Mouse (Mus musculus): Measurements from ENCODE around the gene Dpagt1. TPM values are rescaled to one million over a fixed set of nuclear protein-coding genes. Genes with fewer than 3 reads are reported as not detected.

The Dpagt1 gene
- polyA plus RNA-seq, 1 experiment = 34.0 TPM

GRCm38 (mm10) chr9:44307248-44307647 lies 18.6 kb upstream of the Dpagt1 start:
- peaks cover 12% of the 10 kb centered on the region for H3K79me3 ChIP-seq (ENCODE audit: low read depth)
- no peak overlapping the region for H3ac ChIP-seq (ENCODE audit: control insufficient read depth, insufficient read length, low read depth)
- no peaks in the 10 kb centered on the region for H3K27me3 ChIP-seq (ENCODE audit: control insufficient read depth, insufficient read depth, insufficient read length)
- TF ChIP-seq USF1 (IDR thresholded peaks at IDR 0.05; ENCODE audit: low read depth) (no peak), FOSL1 (IDR thresholded peaks at IDR 0.05; ENCODE audit: insufficient read depth, low read length, poor library complexity, severe bottlenecking) (no peak), CEBPB (IDR thresholded peaks at IDR 0.05; ENCODE audit: low read depth) (no peak)
- peaks cover 29% of the 10 kb centered on the region for H3K79me2 ChIP-seq (ENCODE audit: control insufficient read depth, insufficient read depth)
- H3K4me3 ChIP-seq (ENCODE audit: insufficient read depth, poor library complexity, severe bottlenecking) = no peak overlapping the region
- peaks cover 5% of the 10 kb centered on the region for H3K36me3 ChIP-seq (ENCODE audit: control insufficient read depth, insufficient read depth)

DNA sequence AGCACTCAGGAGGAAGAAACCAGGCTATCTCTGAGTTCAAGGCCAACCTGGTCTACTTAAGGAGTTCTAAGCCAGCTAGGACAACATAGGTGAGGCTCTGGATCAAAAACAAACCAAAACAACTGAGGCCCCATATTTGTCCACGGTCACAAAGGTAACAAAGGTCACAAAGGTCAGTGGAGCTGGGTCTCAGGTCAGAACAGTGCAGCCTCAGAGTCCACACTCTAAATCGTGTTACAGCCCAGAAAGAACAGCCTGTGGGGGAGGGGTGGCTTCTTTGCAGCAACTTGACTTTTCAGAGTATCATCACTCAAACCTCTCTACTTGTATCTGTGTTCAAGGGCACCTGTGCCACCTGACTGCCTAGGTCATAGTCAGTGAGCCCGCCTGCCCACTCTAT lies 16.1 kb upstream of the Dpagt1 start:
- TF ChIP-seq MYOG (IDR thresholded peaks at IDR 0.05; ENCODE audit: control insufficient read depth, extremely low read depth, insufficient read length) = no peak
- TF ChIP-seq CTCF (IDR thresholded peaks at IDR 0.05; ENCODE audit: control insufficient read depth, insufficient read depth, insufficient read length) = no peak
- no peak for TF ChIP-seq USF1 (IDR thresholded peaks at IDR 0.05; ENCODE audit: low read depth)
- no peak for TF ChIP-seq CEBPB (IDR thresholded peaks at IDR 0.05; ENCODE audit: low read depth)
- no peak for TF ChIP-seq MAX (IDR thresholded peaks at IDR 0.05)
- TF ChIP-seq MYOD1 (IDR thresholded peaks at IDR 0.05; ENCODE audit: control insufficient read depth, insufficient read length, low read depth) = no peak
- no peak for TF ChIP-seq FOSL1 (IDR thresholded peaks at IDR 0.05; ENCODE audit: insufficient read depth, low read length, poor library complexity, severe bottlenecking)
- H3K79me2 ChIP-seq (ENCODE audit: control insufficient read depth, insufficient read depth) = peaks cover 7% of the 10 kb centered on the region
- H3K4me3 ChIP-seq (ENCODE audit: insufficient read depth, poor library complexity, severe bottlenecking) = no peak overlapping the region

GRCm38 (mm10) chr9:44310750-44311135 lies 15.1 kb upstream of the Dpagt1 start:
- no peaks in the 10 kb centered on the region for H3K79me2 ChIP-seq (ENCODE audit: control insufficient read depth, insufficient read depth)
- peaks cover 4% of the 10 kb centered on the region for H3K36me3 ChIP-seq (ENCODE audit: control insufficient read depth, insufficient read depth)
- no peak overlapping the region for H3K4me3 ChIP-seq (ENCODE audit: insufficient read depth, poor library complexity, severe bottlenecking)
- no peaks in the 10 kb centered on the region for H3K27me3 ChIP-seq (ENCODE audit: control insufficient read depth, insufficient read depth, insufficient read length)
- no peak overlapping the region for H3ac ChIP-seq (ENCODE audit: control insufficient read depth, insufficient read length, low read depth)
- no peak for TF ChIP-seq FOSL1 (IDR thresholded peaks at IDR 0.05; ENCODE audit: insufficient read depth, low read length, poor library complexity, severe bottlenecking)
- no peaks in the 10 kb centered on the region for H3K79me3 ChIP-seq (ENCODE audit: low read depth)

More for the DNA sequence above, 16.1 kb upstream of the Dpagt1 start:
- H3K36me3 ChIP-seq (ENCODE audit: control insufficient read depth, insufficient read depth) = peaks cover 4% of the 10 kb centered on the region
- no peaks in the 10 kb centered on the region for H3K27me3 ChIP-seq (ENCODE audit: control insufficient read depth, insufficient read depth, insufficient read length)
- H3K79me3 ChIP-seq (ENCODE audit: low read depth) = peaks cover 4% of the 10 kb centered on the region
- H3ac ChIP-seq (ENCODE audit: control insufficient read depth, insufficient read length, low read depth) = no peak overlapping the region

- Histone ChIP-seq H3K79me3 (ENCODE audit: low read depth) (no peaks in the 10 kb centered on the region), H3K79me2 (ENCODE audit: control insufficient read depth, insufficient read depth) (no peaks in the 10 kb centered on the region), H3K36me3 (ENCODE audit: control insufficient read depth, insufficient read depth) (peaks cover 4% of the 10 kb centered on the region), H3ac (ENCODE audit: control insufficient read depth, insufficient read length, low read depth) (no peak overlapping the region), H3K4me3 (ENCODE audit: insufficient read depth, poor library complexity, severe bottlenecking) (no peak overlapping the region), H3K27me3 (ENCODE audit: control insufficient read depth, insufficient read depth, insufficient read length) (no peaks in the 10 kb centered on the region)
- TF ChIP-seq USF1 (IDR thresholded peaks at IDR 0.05; ENCODE audit: low read depth) (no peak), CEBPB (IDR thresholded peaks at IDR 0.05; ENCODE audit: low read depth) (no peak), FOSL1 (IDR thresholded peaks at IDR 0.05; ENCODE audit: insufficient read depth, low read length, poor library complexity, severe bottlenecking) (no peak), MYOD1 (IDR thresholded peaks at IDR 0.05; ENCODE audit: control insufficient read depth, insufficient read length, low read depth) (no peak), MAX (IDR thresholded peaks at IDR 0.05) (no peak), CTCF (IDR thresholded peaks at IDR 0.05; ENCODE audit: control insufficient read depth, insufficient read depth, insufficient read length) (no peak), MYOG (IDR thresholded peaks at IDR 0.05; ENCODE audit: control insufficient read depth, extremely low read depth, insufficient read length) (no peak)
These were observed 14.4 kb upstream of the Dpagt1 start for GRCm38 (mm10) chr9:44311136-44312134.

DNA sequence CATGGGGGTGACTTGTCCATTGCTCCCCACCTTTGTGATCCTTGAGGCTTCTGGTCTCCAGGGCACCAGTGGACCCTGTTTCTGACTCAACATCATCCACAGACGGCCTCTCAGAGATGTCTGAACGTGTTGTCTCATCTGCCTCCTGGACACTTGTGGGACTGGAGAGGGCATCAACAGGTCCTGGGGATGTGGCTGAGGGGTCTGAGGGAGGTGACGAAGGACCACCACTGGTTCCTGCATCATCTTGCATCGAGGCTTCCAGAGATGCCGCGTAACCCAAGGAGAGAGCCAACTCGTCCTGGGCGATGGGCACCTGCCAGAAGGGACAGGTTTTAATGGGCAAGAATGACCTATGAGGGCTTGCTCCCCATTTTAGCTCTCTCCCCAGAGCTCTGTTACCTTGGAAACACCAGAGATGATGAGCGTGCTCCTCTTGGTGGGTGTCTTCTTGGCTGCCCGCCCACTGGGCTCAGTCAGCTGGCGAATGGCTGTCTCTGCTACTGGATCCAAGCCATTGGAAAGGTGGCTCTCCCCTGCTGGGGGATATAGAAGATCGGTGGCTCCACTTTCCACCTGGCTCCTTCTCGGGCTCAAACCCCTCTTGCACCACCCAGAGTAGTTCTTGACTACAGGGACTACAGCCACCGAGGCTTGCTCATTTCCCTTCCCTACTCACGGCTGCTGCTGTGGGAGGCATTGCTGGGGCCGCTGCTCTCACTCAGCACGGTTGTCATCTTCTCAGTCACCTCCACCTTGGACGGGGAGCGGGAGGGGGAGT lies 12.2 kb upstream of the Dpagt1 start:
- H3K79me3 ChIP-seq (ENCODE audit: low read depth) = no peaks in the 10 kb centered on the region
- H3K4me3 ChIP-seq (ENCODE audit: insufficient read depth, poor library complexity, severe bottlenecking) = no peak overlapping the region
- no peak overlapping the region for H3ac ChIP-seq (ENCODE audit: control insufficient read depth, insufficient read length, low read depth)
- TF ChIP-seq CEBPB (IDR thresholded peaks at IDR 0.05; ENCODE audit: low read depth) = no peak
- no peak for TF ChIP-seq MAX (IDR thresholded peaks at IDR 0.05)
- no peak for TF ChIP-seq USF1 (IDR thresholded peaks at IDR 0.05; ENCODE audit: low read depth)
- no peak for TF ChIP-seq MYOD1 (IDR thresholded peaks at IDR 0.05; ENCODE audit: control insufficient read depth, insufficient read length, low read depth)
- TF ChIP-seq FOSL1 (IDR thresholded peaks at IDR 0.05; ENCODE audit: insufficient read depth, low read length, poor library complexity, severe bottlenecking) = no peak
- TF ChIP-seq CTCF (IDR thresholded peaks at IDR 0.05; ENCODE audit: control insufficient read depth, insufficient read depth, insufficient read length) = no peak
- no peak for TF ChIP-seq MYOG (IDR thresholded peaks at IDR 0.05; ENCODE audit: control insufficient read depth, extremely low read depth, insufficient read length)
- peaks cover 4% of the 10 kb centered on the region for H3K36me3 ChIP-seq (ENCODE audit: control insufficient read depth, insufficient read depth)
- peaks cover 12% of the 10 kb centered on the region for H3K79me2 ChIP-seq (ENCODE audit: control insufficient read depth, insufficient read depth)
- no peaks in the 10 kb centered on the region for H3K27me3 ChIP-seq (ENCODE audit: control insufficient read depth, insufficient read depth, insufficient read length)
